Mouse (Mus musculus): Measurements from ENCODE around the gene Pebp1.

The Pebp1 gene

GRCm38 (mm10) chr5:117286286-117286685, 1.1 kb downstream of the Pebp1 start:
- DNase-seq (ENCODE audit: low read depth, low spot score): no peak

- no peak for DNase-seq (ENCODE audit: low read depth, low spot score)
Measured at GRCm38 (mm10) chr5:117285266-117285665, 2.2 kb downstream of the Pebp1 start.

- no peak for DNase-seq (ENCODE audit: low read depth, low spot score)
Measured at GRCm38 (mm10) chr5:117284682-117285081, 2.7 kb downstream of the Pebp1 start.

- no peak for DNase-seq (ENCODE audit: low read depth, low spot score)
Measured at GRCm38 (mm10) chr5:117284029-117284428, 3.4 kb downstream of the Pebp1 start.

GRCm38 (mm10) chr5:117282360-117282759, 5.1 kb downstream of the Pebp1 start:
- peak; percentile 56 for DNase-seq (ENCODE audit: low read depth, low spot score)

- peak; percentile 36 for DNase-seq (ENCODE audit: low read depth, low spot score)
Measured at GRCm38 (mm10) chr5:117281536-117281935, 5.9 kb downstream of the Pebp1 start.

GRCm38 (mm10) chr5:117279669-117280050, 7.8 kb downstream of the Pebp1 start:
- DNase-seq (ENCODE audit: low read depth, low spot score): peak; percentile 70

GRCm38 (mm10) chr5:117278809-117279668, 8.4 kb downstream of the Pebp1 start:
- DNase-seq (ENCODE audit: low read depth, low spot score): no peak

- peak; percentile 53 for DNase-seq (ENCODE audit: low read depth, low spot score)
Measured at GRCm38 (mm10) chr5:117277784-117278183, 9.6 kb downstream of the Pebp1 start.

GRCm38 (mm10) chr5:117274817-117275216, 12.6 kb downstream of the Pebp1 start:
- DNase-seq (ENCODE audit: low read depth, low spot score): no peak

GRCm38 (mm10) chr5:117271945-117272344, 15.5 kb downstream of the Pebp1 start:
- no peak for DNase-seq (ENCODE audit: low read depth, low spot score)

- no peak for DNase-seq (ENCODE audit: low read depth, low spot score)
Measured at GRCm38 (mm10) chr5:117269395-117269794, 18.0 kb downstream of the Pebp1 start.

- no peak for DNase-seq (ENCODE audit: low read depth, low spot score)
Measured at GRCm38 (mm10) chr5:117268749-117269148, 18.7 kb downstream of the Pebp1 start.

GRCm38 (mm10) chr5:117267913-117268312, 19.5 kb downstream of the Pebp1 start:
- no peak for DNase-seq (ENCODE audit: low read depth, low spot score)

- DNase-seq (ENCODE audit: low read depth, low spot score): peak; percentile 85
Measured at GRCm38 (mm10) chr5:117264701-117265100, 22.7 kb downstream of the Pebp1 start.

- DNase-seq (ENCODE audit: low read depth, low spot score): peak; percentile 51
Measured at GRCm38 (mm10) chr5:117263566-117263965, 23.9 kb downstream of the Pebp1 start.

GRCm38 (mm10) chr5:117258276-117258675, 29.1 kb downstream of the Pebp1 start:
- no peak for DNase-seq (ENCODE audit: low read depth, low spot score)

- DNase-seq (ENCODE audit: low read depth, low spot score): no peak
Measured at GRCm38 (mm10) chr5:117251763-117252162, 35.7 kb downstream of the Pebp1 start.

GRCm38 (mm10) chr5:117250796-117251195, 36.6 kb downstream of the Pebp1 start:
- no peak for DNase-seq (ENCODE audit: low read depth, low spot score)

GRCm38 (mm10) chr5:117248351-117248750, 39.1 kb downstream of the Pebp1 start:
- no peak for DNase-seq (ENCODE audit: low read depth, low spot score)

- DNase-seq (ENCODE audit: low read depth, low spot score): no peak
Measured at GRCm38 (mm10) chr5:117245170-117245569, 42.3 kb downstream of the Pebp1 start.

- DNase-seq (ENCODE audit: low read depth, low spot score): peak; percentile 11
Measured at GRCm38 (mm10) chr5:117242671-117243478, 44.5 kb downstream of the Pebp1 start.

Data from ES-CJ7 (cell line).